Mouse (Mus musculus) cerebellum, adult 2 months (tissue): ENCODE results near the gene Smg6. TPM values are rescaled to one million over a fixed set of nuclear protein-coding genes. Genes with fewer than 3 reads are reported as not detected.

Source experiments
- DNase-seq, 2 experiments: peaks; one replicate each; pipeline ENCODE4 v3.0.0; 2021
- H3K27ac ChIP-seq: fragments of 200-500 bp; 2 replicates; pipeline ENCODE4 v1.5.1; 2012; ENCODE audit warnings: low read length, control low read depth, inconsistent platforms; ENCODE audit not compliant: insufficient read depth
- H3K27me3 ChIP-seq: fragments of 200-500 bp; 2 replicates; pipeline ENCODE4 v1.6.1; 2012; ENCODE audit warnings: inconsistent platforms, mild to moderate bottlenecking, low read length, moderate library complexity; ENCODE audit not compliant: control insufficient read depth, insufficient read depth
- H3K4me1 ChIP-seq: fragments of 200-500 bp; 2 replicates; pipeline ENCODE4 v1.6.1; 2011; ENCODE audit warnings: low read length; ENCODE audit not compliant: control insufficient read depth, insufficient read depth
- H3K4me3 ChIP-seq: fragments of 200-500 bp; replicated peaks from 2 replicates; pipeline ENCODE3; 2011; ENCODE audit warnings: mild to moderate bottlenecking, low read depth, low read length, control low read depth; ENCODE audit not compliant: insufficient read depth
- CTCF ChIP-seq: fragments of 200-500 bp; IDR thresholded peaks from 2 replicates; pipeline ENCODE4 v1.5.1; 2011; ENCODE audit warnings: low read depth, mild to moderate bottlenecking, control low read depth, low read length, moderate library complexity, borderline replicate concordance; ENCODE audit not compliant: insufficient read depth
- POLR2A ChIP-seq: fragments of 200-500 bp; IDR thresholded peaks from 2 replicates; pipeline ENCODE4 v1.6.1; 2011; ENCODE audit warnings: low read length, control low read depth, borderline replicate concordance; ENCODE audit not compliant: insufficient read depth
- WGBS: fragments of 180-500 bp; shearing (Covaris S2); methylation state at CpG from one replicate; pipeline ENCODE4 v1.1.7; 2018; 5-methylcytosine and 5-hydroxymethylcytosine counted together
- polyA plus RNA-seq: library from polyadenylated mRNA; depleted of rRNA; stranded (reverse); fragments of >200 nt; gene quantifications from 2 replicates; pipeline ENCODE4 v1.2.3, GENCODE M21; 2012

The Smg6 gene
- polyA plus RNA-seq, 1 experiment, result 31.1 TPM

DNA sequence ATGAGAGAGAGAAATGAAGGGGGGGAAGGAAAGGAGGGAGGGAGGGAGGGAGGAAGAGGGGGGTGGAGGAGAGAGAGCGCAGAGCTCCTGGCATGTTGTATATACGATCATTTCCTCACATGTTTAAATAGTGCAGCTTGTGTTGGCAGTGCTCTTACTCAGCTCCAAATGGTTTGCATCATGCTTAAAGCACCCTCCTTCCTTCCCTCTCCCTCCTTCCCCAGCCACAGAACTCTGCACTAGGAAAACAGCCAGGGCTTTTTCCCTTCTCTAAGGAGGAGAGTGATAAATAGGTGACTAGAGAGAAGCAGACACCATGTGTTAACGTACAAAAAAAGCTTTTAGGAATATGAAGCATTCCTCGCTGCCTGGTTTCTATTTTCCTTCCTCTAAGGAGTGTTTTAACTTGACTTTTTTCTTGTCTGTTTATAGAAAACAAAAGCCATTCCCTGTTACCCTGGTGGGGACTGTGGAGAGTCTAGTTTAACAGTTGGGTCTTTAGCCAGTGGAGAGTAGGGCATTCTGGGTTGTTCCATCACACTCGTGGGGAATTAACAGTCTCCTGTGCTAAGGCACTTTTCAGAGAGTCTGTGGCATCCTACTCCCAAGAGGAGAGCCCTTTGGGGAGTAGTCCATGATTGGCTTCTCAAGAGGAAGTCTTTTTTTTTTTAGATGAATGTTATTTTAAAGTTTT lies 128.7 kb downstream of the Smg6 start:
- TF ChIP-seq POLR2A, result no peak
- TF ChIP-seq CTCF, result no peak
- no peak overlapping the region for H3K27ac ChIP-seq
- no peaks in the 10 kb centered on the region for H3K27me3 ChIP-seq
- no peak for DNase-seq
- H3K4me1 ChIP-seq, result peaks cover 6% of the 10 kb centered on the region
- 75% methylated on average over 5 of the region's 5 CpGs for WGBS
- no peak overlapping the region for H3K4me3 ChIP-seq

DNA sequence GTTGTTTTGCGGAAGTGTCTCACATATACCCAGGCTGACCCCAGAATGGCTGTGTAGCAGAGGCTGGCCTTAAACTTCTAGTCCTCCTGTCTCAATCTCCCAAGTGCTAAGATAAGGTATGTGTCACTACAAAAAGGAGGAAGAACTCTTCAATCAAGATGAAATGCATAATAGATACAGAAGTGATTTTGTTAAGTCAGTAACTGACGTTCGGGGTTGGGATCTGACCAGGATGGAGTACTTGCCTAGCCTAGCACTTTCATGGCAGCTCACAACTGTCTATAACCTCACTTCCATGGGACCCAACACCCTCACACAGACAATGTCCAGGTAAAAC lies 129.2 kb downstream of the Smg6 start:
- no peak overlapping the region for H3K27ac ChIP-seq
- H3K4me3 ChIP-seq, result no peak overlapping the region
- no peak for DNase-seq
- H3K27me3 ChIP-seq, result no peaks in the 10 kb centered on the region
- WGBS, result 95% methylated on average over 3 of the region's 3 CpGs
- H3K4me1 ChIP-seq, result peaks cover 6% of the 10 kb centered on the region
- no peak for TF ChIP-seq POLR2A
- TF ChIP-seq CTCF, result no peak

DNA sequence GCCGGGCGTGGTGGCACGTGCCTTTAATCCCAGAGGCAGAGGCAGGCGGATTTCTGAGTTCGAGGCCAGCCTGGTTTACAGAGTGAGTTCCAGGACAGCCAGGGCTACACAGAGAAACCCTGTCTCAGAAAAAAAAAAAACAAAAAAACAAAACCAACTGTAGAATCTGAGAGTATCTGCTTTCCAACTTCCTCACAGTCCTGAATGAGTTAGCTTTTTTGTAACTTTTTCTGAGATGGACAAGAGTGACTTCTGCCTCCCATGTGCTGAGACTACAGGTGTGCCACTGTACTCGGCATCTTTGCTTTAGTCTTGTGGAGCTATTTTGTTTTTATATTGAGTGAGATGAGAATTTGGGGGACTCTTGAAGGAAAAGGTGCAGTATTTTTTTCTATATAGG lies 137.0 kb downstream of the Smg6 start:
- no peak overlapping the region for H3K27ac ChIP-seq
- no peak overlapping the region for H3K4me3 ChIP-seq
- H3K4me1 ChIP-seq, result no peaks in the 10 kb centered on the region
- no peaks in the 10 kb centered on the region for H3K27me3 ChIP-seq
- no peak for TF ChIP-seq CTCF
- WGBS, result 96% methylated on average over 6 of the region's 6 CpGs
- DNase-seq, result no peak

- Histone ChIP-seq H3K27me3 (no peaks in the 10 kb centered on the region), H3K27ac (no peak overlapping the region), H3K4me3 (no peak overlapping the region), H3K4me1 (no peaks in the 10 kb centered on the region)
- WGBS, result 97% methylated on average over 1 of the region's 1 CpGs
- TF ChIP-seq CTCF, result no peak
- DNase-seq, result no peak
Observed at GRCm38 (mm10) chr11:75064266-75064665, 138.6 kb downstream of the Smg6 start.

DNA sequence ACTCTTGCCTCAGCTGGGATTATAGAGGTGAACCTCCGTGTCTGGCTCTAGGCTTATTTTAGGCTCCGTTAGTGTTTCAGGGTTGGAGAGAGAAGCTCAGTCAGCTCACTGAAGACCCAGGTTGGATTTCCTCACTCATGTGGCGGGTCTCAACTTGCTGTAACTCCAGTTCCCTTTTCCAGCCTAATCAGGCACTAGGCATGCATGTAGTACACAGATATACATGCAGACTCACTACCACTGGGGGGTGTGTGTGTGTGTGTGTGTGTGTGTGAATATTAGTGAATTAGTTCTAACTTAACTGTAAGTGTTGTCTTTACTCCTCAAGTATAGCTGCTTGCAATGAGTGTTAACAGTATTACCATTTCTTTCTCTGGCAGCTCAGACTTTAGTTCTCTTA lies 145.7 kb downstream of the Smg6 start:
- H3K27me3 ChIP-seq, result no peaks in the 10 kb centered on the region
- no peak overlapping the region for H3K4me3 ChIP-seq
- no peak overlapping the region for H3K27ac ChIP-seq
- DNase-seq, result no peak
- H3K4me1 ChIP-seq, result no peaks in the 10 kb centered on the region
- no peak for TF ChIP-seq POLR2A
- TF ChIP-seq CTCF, result no peak
- WGBS, result 92% methylated on average over 3 of the region's 3 CpGs

- H3K27me3 ChIP-seq, result no peaks in the 10 kb centered on the region
- H3K4me1 ChIP-seq, result no peaks in the 10 kb centered on the region
- 73% methylated on average over 2 of the region's 2 CpGs for WGBS
- DNase-seq, result no peak
- H3K27ac ChIP-seq, result no peak overlapping the region
- TF ChIP-seq POLR2A (no peak), CTCF (no peak)
- H3K4me3 ChIP-seq, result no peak overlapping the region
Observed at GRCm38 (mm10) chr11:75072932-75073625, 147.5 kb downstream of the Smg6 start.

- no peak for DNase-seq
- Histone ChIP-seq H3K4me3 (no peak overlapping the region), H3K27ac (no peak overlapping the region), H3K27me3 (no peaks in the 10 kb centered on the region), H3K4me1 (no peaks in the 10 kb centered on the region)
- TF ChIP-seq CTCF (no peak), POLR2A (no peak)
- WGBS, result 91% methylated on average over 2 of the region's 2 CpGs
Observed at GRCm38 (mm10) chr11:75073696-75074095, 148.1 kb downstream of the Smg6 start.

DNA sequence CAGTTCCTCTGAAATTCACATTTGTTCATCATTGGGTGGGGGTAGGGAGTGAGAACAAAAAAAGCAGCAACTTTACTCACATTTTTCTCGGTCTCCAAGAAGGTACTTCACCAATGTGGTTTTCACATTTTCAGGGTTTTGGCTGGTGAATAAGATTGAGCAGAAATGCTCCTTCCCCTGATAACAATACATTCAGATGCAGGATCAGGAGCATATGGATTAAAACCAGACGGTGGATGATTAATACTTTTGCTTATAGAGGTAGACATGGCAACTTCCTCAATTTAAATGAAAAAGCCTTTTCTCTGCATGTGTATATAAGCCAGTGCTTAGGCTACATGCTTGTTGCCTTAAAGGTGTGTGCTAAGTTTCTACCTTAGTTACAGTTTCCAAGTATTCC lies 148.9 kb downstream of the Smg6 start:
- no peaks in the 10 kb centered on the region for H3K27me3 ChIP-seq
- WGBS, result 80% methylated on average over 2 of the region's 2 CpGs
- no peak for DNase-seq
- no peaks in the 10 kb centered on the region for H3K4me1 ChIP-seq
- TF ChIP-seq POLR2A (no peak), CTCF (no peak)
- H3K27ac ChIP-seq, result no peak overlapping the region
- H3K4me3 ChIP-seq, result no peak overlapping the region
